Mouse (Mus musculus) hindbrain, embryonic 12.5 days (tissue): ENCODE measurements at regions not wholly inside any gene's neighbourhood (a gene's known extent, or its start where the extent isn't known, plus 50 kb on each side); places are given as distances from the start of the nearest gene placed in this dataset.

Experiments used
- ATAC-seq: fragments of 200-750 bp; cut with Nextera tagmentation; 2 replicates; pipeline ENCODE4 v1.8.0; 2017; ENCODE audit warnings: moderate TSS enrichment; ENCODE audit not compliant: low FRiP score
- H3K27ac ChIP-seq: fragments of 300-500 bp; sonication (generic); 2 replicates; pipeline ENCODE4 v1.5.1; 2016; ENCODE audit warnings: mild to moderate bottlenecking
- H3K27me3 ChIP-seq: fragments of 300-500 bp; sonication (generic); 2 replicates; pipeline ENCODE4 v1.6.1; 2016; ENCODE audit warnings: mild to moderate bottlenecking
- H3K36me3 ChIP-seq: fragments of 300-500 bp; sonication (generic); 2 replicates; pipeline ENCODE4 v1.6.1; 2016; ENCODE audit warnings: mild to moderate bottlenecking
- H3K4me1 ChIP-seq: fragments of 300-500 bp; sonication (generic); 2 replicates; pipeline ENCODE4 v1.6.1; 2016
- H3K4me2 ChIP-seq: fragments of 300-500 bp; sonication (generic); replicated peaks from 2 replicates; pipeline ENCODE4 v1.6.1; 2016; ENCODE audit warnings: mild to moderate bottlenecking
- H3K4me3 ChIP-seq: fragments of 300-500 bp; sonication (generic); 2 replicates; pipeline ENCODE4 v1.5.1; 2016; ENCODE audit warnings: mild to moderate bottlenecking
- H3K9ac ChIP-seq: fragments of 300-500 bp; sonication (generic); 2 replicates; pipeline ENCODE4 v1.6.1; 2016; ENCODE audit warnings: mild to moderate bottlenecking, moderate library complexity
- H3K9me3 ChIP-seq: fragments of 300-500 bp; sonication (generic); replicated peaks from 2 replicates; pipeline ENCODE4 v1.6.1; 2016; ENCODE audit warnings: mild to moderate bottlenecking
- WGBS: fragments of 180-500 bp; shearing (Covaris S2); methylation state at CpG from one replicate; pipeline ENCODE4 v1.1.7; 2016; 5-methylcytosine and 5-hydroxymethylcytosine counted together

- no peak for ATAC-seq
- no peak overlapping the region for H3K4me3 ChIP-seq
Observed at GRCm38 (mm10) chr3:38692768-38693167, 194.0 kb upstream of the Fat4 start.

GRCm38 (mm10) chr3:38684247-38684991, 199.8 kb upstream of the Ankrd50 start:
- Histone ChIP-seq H3K4me1 (no peaks in the 10 kb centered on the region), H3K36me3 (no peaks in the 10 kb centered on the region), H3K4me2 (no peak overlapping the region), H3K9ac (no peak overlapping the region), H3K9me3 (no peaks in the 10 kb centered on the region), H3K4me3 (no peak overlapping the region), H3K27ac (no peak overlapping the region), H3K27me3 (no peaks in the 10 kb centered on the region)
- ATAC-seq = no peak
- 91% methylated on average over 4 of the region's 4 CpGs for WGBS

More at GRCm38 (mm10) chr3:38692768-38693167, 194.0 kb upstream of the Fat4 start:
- Histone ChIP-seq H3K9ac (no peak overlapping the region), H3K9me3 (no peaks in the 10 kb centered on the region), H3K4me2 (no peak overlapping the region), H3K36me3 (no peaks in the 10 kb centered on the region), H3K27me3 (no peaks in the 10 kb centered on the region), H3K4me1 (no peaks in the 10 kb centered on the region), H3K27ac (no peak overlapping the region)

DNA sequence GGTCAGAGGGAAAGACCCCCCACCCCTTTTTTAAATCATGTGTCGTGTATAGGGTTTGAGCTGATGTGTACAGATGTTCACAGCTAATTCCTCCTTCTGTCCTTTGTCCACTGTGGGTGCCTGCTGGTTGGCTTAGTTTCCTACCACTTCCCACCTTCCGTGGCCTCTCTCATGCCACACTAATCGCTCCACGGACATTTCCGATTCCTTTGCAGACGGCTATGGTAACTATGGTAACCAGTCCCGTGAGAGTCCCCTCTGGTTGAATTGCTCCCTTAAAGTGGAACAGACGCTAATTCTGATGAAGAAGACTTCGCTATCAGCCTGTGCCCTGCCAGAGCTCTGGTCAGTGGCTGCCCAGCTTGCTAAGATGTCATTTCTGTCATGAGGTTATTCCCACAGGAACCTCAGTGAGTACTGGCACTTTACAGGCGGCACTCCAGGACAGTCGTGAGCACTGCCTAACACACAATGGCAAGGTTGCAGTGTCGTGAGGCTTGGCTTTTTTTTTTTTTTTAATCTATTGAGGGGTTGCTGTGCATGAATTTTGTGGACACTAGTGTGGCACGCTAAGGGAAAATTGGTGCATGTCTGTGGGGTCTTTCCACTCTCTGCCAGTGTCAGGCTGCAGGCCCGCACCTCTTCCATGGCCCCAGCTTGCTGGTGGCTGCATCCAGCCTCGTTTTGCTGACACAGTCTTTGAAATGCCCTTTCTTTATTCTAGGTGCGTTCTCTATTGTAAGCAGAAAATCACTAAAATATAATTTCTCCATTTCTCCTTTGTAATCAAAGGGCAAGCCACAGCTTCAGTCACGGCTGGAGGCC, 179.2 kb upstream of the Ankrd50 start:
- Histone ChIP-seq H3K9me3 (no peaks in the 10 kb centered on the region), H3K36me3 (no peaks in the 10 kb centered on the region), H3K9ac (no peak overlapping the region), H3K27me3 (no peaks in the 10 kb centered on the region), H3K4me1 (peaks cover 13% of the 10 kb centered on the region), H3K4me3 (no peak overlapping the region), H3K4me2 (peak overlapping the region; percentile 28), H3K27ac (peak overlapping the region; percentile 67)
- ATAC-seq = peak; percentile 90
- 21% methylated on average over 17 of the region's 17 CpGs for WGBS

DNA sequence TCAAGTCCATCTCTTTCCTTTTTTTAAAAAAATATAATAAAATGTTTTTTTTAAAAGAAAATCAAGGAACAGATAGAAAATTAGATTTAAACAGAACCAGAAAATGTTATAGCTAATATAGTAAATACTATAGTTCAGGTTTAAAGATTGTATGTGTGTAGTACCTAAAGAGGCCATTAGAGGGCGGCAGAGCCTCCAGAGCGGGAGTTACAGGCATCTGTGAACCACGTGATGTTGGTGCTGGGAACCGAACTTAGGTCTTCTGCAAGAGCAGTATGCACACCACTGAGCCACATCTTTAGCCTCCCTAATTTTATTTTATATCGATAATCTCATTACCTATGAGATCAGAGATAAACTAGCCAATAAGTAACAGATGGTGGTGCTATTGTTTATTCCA, 178.4 kb upstream of the Ankrd50 start:
- ATAC-seq = no peak
- no peak overlapping the region for H3K9ac ChIP-seq

DNA sequence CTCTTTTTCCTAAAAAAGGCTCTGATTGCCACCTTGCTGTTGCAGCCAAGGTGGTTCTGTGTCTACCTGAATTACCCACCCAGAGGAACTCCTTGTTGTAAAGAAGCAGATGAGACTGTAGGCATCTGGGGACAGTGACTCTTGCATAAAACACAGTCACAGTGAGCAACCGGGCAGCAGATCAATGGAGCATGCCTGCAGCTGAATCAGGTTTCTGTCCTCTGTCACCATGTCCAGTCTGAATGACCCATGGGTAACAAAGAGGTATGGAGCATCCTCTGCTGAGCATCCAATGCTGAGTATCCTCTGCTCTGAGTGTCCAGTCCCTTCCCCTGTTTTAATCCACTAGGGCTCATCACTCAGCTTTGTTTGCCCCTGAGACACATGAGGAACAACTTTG, 172.1 kb upstream of the Ankrd50 start:
- whole genome bisulfite sequencing = 53% methylated on average over 1 of the region's 1 CpGs
- no peak overlapping the region for H3K4me2 ChIP-seq
- H3K4me1 ChIP-seq = peaks cover 12% of the 10 kb centered on the region
- H3K4me3 ChIP-seq = no peak overlapping the region
- no peak overlapping the region for H3K27ac ChIP-seq
- no peak for ATAC-seq
- no peaks in the 10 kb centered on the region for H3K27me3 ChIP-seq
- no peaks in the 10 kb centered on the region for H3K36me3 ChIP-seq
- H3K9ac ChIP-seq = no peak overlapping the region
- H3K9me3 ChIP-seq = no peaks in the 10 kb centered on the region; the same call in 1 of the 2 replicates

More for the DNA sequence above, 178.4 kb upstream of the Ankrd50 start:
- Histone ChIP-seq H3K27me3 (no peaks in the 10 kb centered on the region), H3K36me3 (no peaks in the 10 kb centered on the region), H3K27ac (no peak overlapping the region), H3K4me3 (no peak overlapping the region), H3K4me1 (peaks cover 13% of the 10 kb centered on the region), H3K4me2 (no peak overlapping the region), H3K9me3 (no peaks in the 10 kb centered on the region)
- WGBS = 66% methylated on average over 5 of the region's 5 CpGs

DNA sequence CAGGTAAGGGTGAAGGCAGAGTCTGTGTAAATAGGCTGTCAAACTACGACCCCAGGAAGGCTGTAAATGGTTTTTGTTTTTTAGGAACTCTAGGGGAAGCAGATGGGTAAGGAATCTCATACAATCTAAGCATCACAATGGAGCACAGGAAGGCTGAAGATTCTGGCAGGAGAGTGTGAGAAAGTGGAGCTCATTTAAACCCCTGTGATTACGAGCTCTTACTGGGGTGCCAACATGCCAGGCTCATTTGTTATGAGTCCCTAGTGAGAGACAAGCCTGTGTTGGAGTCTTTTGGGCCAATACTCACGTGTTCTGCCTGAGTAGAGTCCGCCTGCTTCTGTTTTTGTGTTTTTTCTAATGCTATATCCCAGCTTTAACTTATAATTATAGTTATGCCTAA, 169.3 kb upstream of the Ankrd50 start:
- no peak for ATAC-seq
- H3K36me3 ChIP-seq = no peaks in the 10 kb centered on the region
- H3K9me3 ChIP-seq = no peaks in the 10 kb centered on the region; the same call in 1 of the 2 replicates
- no peak overlapping the region for H3K4me2 ChIP-seq
- H3K4me1 ChIP-seq = peaks cover 12% of the 10 kb centered on the region
- H3K27ac ChIP-seq = peak overlapping the region; percentile 55
- H3K27me3 ChIP-seq = no peaks in the 10 kb centered on the region
- H3K9ac ChIP-seq = no peak overlapping the region
- H3K4me3 ChIP-seq = no peak overlapping the region
- 66% methylated on average over 4 of the region's 4 CpGs for WGBS

DNA sequence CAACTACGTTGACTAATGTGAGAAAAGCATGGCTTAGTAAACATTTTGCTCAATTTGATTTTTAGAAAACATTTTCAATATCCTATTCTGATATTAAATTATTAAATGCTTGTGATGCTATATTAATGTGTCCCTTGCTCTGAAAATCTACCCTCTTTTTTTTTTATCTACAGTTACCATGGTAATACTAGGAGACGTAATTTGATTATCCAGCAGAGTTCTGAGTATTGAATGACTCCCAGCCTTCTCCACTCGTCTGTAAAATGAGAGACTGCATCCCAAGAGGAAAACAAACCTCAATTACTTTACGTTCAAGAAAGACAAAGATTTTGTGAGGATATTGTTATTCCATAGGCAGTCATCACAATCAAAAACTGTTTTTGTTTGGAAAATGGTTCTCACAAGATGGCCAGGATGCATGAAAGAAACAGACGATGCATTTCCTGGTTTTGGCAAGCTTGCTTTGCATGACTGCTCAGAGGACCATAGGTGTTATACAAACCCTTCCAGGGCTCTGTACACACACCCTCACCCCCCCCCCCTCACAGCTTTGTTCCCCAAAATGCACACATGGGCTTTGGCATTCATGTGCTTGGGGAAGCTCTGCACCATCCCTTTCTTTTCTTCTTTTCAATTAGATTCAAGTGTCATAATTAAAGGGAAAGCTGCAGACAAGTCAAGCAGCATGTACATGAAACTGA, 168.5 kb upstream of the Ankrd50 start:
- H3K9ac ChIP-seq = no peak overlapping the region
- no peaks in the 10 kb centered on the region for H3K36me3 ChIP-seq
- ATAC-seq = 0 out of 2 replicates have a peak, but pooled peaks have one; percentile 30
- peaks cover 12% of the 10 kb centered on the region for H3K4me1 ChIP-seq
- peak overlapping the region; percentile 55 for H3K27ac ChIP-seq
- H3K4me2 ChIP-seq = no peak overlapping the region
- no peaks in the 10 kb centered on the region; the same call in 1 of the 2 replicates for H3K9me3 ChIP-seq
- no peak overlapping the region for H3K4me3 ChIP-seq
- 39% methylated on average over 5 of the region's 5 CpGs for WGBS
- H3K27me3 ChIP-seq = no peaks in the 10 kb centered on the region

DNA sequence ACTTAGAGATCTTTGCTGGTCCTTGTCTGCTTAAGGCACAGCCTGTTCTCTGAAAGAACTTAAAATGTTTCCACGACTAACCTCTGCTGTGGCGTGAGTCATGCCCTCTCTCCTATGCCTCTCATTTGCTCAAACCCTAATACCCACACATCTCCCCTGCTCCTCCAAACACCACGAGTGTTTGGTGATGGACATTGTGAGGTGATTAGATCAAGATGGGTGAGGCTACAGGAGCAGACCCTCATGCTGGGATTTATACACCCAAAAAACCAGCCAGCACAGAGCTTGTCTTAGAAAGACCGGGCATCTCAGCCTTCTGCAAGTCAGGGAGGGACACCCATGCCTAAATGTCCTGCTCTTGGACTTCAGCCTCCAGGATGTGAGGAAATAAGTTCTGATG, 165.5 kb upstream of the Ankrd50 start:
- no peak overlapping the region for H3K9ac ChIP-seq
- WGBS = 79% methylated on average over 4 of the region's 4 CpGs
- no peak overlapping the region for H3K27ac ChIP-seq
- no peak overlapping the region for H3K4me2 ChIP-seq
- no peak overlapping the region for H3K4me3 ChIP-seq
- no peaks in the 10 kb centered on the region for H3K27me3 ChIP-seq
- H3K9me3 ChIP-seq = no peaks in the 10 kb centered on the region; the same call in 1 of the 2 replicates
- peaks cover 10% of the 10 kb centered on the region for H3K4me1 ChIP-seq
- no peaks in the 10 kb centered on the region for H3K36me3 ChIP-seq
- ATAC-seq = no peak

- Histone ChIP-seq H3K4me3 (no peak overlapping the region), H3K4me2 (no peak overlapping the region), H3K27me3 (no peaks in the 10 kb centered on the region), H3K4me1 (peaks cover 6% of the 10 kb centered on the region), H3K36me3 (no peaks in the 10 kb centered on the region), H3K27ac (no peak overlapping the region), H3K9ac (no peak overlapping the region), H3K9me3 (no peaks in the 10 kb centered on the region)
- no peak for ATAC-seq
- 74% methylated on average over 4 of the region's 4 CpGs for WGBS
Observed at GRCm38 (mm10) chr3:38648633-38649032, 164.0 kb upstream of the Ankrd50 start.

- no peak overlapping the region for H3K9ac ChIP-seq
- 75% methylated on average over 7 of the region's 7 CpGs for WGBS
Observed at GRCm38 (mm10) chr3:38647737-38648330, 163.2 kb upstream of the Ankrd50 start.

GRCm38 (mm10) chr3:38641733-38642132, 157.1 kb upstream of the Ankrd50 start:
- H3K9me3 ChIP-seq = no peaks in the 10 kb centered on the region
- H3K4me3 ChIP-seq = no peak overlapping the region
- no peaks in the 10 kb centered on the region for H3K36me3 ChIP-seq
- no peak overlapping the region for H3K9ac ChIP-seq
- H3K27me3 ChIP-seq = no peaks in the 10 kb centered on the region
- 80% methylated on average over 1 of the region's 1 CpGs for WGBS
- no peak for ATAC-seq
- H3K27ac ChIP-seq = no peak overlapping the region
- H3K4me2 ChIP-seq = no peak overlapping the region
- H3K4me1 ChIP-seq = no peaks in the 10 kb centered on the region

More at GRCm38 (mm10) chr3:38647737-38648330, 163.2 kb upstream of the Ankrd50 start:
- ATAC-seq = no peak
- Histone ChIP-seq H3K4me1 (no peaks in the 10 kb centered on the region), H3K4me3 (no peak overlapping the region), H3K27me3 (no peaks in the 10 kb centered on the region), H3K9me3 (no peaks in the 10 kb centered on the region), H3K36me3 (no peaks in the 10 kb centered on the region), H3K4me2 (no peak overlapping the region), H3K27ac (no peak overlapping the region)

GRCm38 (mm10) chr3:38636806-38637205, 152.2 kb upstream of the Ankrd50 start:
- no peaks in the 10 kb centered on the region for H3K27me3 ChIP-seq
- H3K27ac ChIP-seq = no peak overlapping the region
- no peaks in the 10 kb centered on the region for H3K36me3 ChIP-seq
- no peak overlapping the region for H3K9ac ChIP-seq
- H3K4me2 ChIP-seq = no peak overlapping the region
- H3K4me3 ChIP-seq = no peak overlapping the region
- ATAC-seq = no peak
- H3K9me3 ChIP-seq = no peaks in the 10 kb centered on the region
- no peaks in the 10 kb centered on the region for H3K4me1 ChIP-seq
- WGBS = 73% methylated on average over 4 of the region's 4 CpGs
